Mouse (Mus musculus): ENCODE data around the gene Abhd12b. TPM values are rescaled to one million over a fixed set of nuclear protein-coding genes. Genes with fewer than 3 reads are reported as not detected.
A peak's percentile ranks its signal among the peaks of the same experiment; 100 is the strongest.
"Not testable (repeated sequence)": the region's sequence is repeated elsewhere in the genome, so short reads cannot be mapped to it uniquely, and the experiment has no call there.

Abhd12b gene
- polyA plus RNA-seq, 1 experiment from 2014 or later = 0.06 TPM

DNA sequence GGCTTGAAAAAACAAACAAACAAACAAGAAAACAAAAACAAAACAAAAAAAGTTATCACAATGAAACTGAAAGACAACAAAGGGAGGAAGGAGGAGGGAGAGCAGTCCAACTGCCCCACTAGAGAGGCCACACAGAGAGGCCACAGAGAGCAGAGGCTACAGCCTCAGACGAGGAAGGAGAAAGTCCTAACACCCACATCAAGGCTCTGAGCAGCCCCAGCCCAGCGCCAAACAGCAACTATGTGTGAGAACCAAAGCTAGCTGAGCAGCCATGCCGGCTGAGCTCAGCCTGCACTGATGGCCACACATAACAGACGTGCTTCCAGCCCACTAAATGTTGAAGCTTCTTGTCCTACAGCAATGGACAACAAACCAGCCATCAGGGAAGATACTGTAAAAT is 14.1 kb upstream of the Abhd12b start:
- no peaks in the 10 kb centered on the region for H3K9me3 ChIP-seq (replicated peaks)
- 68% methylated on average over 4 of the region's 4 CpGs for WGBS

DNA sequence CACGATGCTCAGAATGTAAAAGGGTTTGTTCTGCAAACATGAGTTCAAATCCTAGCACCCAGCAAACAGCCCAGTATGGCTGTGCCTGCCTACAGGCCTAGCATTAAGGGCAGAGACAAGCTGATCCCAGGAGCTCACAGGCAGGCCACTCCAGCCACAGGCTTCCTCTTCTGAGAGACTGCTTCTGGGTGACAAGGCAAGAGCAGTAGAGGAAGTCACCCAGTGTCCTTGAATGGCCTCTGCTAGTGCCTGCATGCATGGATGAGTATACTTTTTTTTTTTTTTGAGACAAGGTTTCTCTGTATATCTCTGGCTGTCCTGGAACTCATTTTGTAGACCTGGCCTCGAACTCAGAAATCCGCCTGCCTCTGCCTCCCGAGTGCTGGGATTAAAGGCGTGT is 13.4 kb upstream of the Abhd12b start:
- WGBS = 86% methylated on average over 5 of the region's 5 CpGs
- no peaks in the 10 kb centered on the region for H3K36me3 ChIP-seq
- no peak overlapping the region for H3K27ac ChIP-seq
- no peaks in the 10 kb centered on the region for H3K9me3 ChIP-seq (replicated peaks)
- H3K27me3 ChIP-seq = no peaks in the 10 kb centered on the region
- H3K4me2 ChIP-seq = no peak overlapping the region
- no peak for ATAC-seq (replicated peaks; ENCODE audit: insufficient number of reproducible peaks, insufficient read depth, low FRiP score, low read depth)
- H3K4me1 ChIP-seq (replicated peaks) = peaks cover 4% of the 10 kb centered on the region
- no peak overlapping the region for H3K9ac ChIP-seq
- no peak overlapping the region for H3K4me3 ChIP-seq

More for the DNA sequence above, 14.1 kb upstream of the Abhd12b start:
- Histone ChIP-seq H3K4me2 (no peak overlapping the region), H3K27me3 (no peaks in the 10 kb centered on the region), H3K4me3 (no peak overlapping the region), H3K36me3 (no peaks in the 10 kb centered on the region), H3K4me1 (replicated peaks) (peaks cover 4% of the 10 kb centered on the region), H3K9ac (no peak overlapping the region), H3K27ac (no peak overlapping the region)
- no peak for ATAC-seq (replicated peaks; ENCODE audit: insufficient number of reproducible peaks, insufficient read depth, low FRiP score, low read depth)

DNA sequence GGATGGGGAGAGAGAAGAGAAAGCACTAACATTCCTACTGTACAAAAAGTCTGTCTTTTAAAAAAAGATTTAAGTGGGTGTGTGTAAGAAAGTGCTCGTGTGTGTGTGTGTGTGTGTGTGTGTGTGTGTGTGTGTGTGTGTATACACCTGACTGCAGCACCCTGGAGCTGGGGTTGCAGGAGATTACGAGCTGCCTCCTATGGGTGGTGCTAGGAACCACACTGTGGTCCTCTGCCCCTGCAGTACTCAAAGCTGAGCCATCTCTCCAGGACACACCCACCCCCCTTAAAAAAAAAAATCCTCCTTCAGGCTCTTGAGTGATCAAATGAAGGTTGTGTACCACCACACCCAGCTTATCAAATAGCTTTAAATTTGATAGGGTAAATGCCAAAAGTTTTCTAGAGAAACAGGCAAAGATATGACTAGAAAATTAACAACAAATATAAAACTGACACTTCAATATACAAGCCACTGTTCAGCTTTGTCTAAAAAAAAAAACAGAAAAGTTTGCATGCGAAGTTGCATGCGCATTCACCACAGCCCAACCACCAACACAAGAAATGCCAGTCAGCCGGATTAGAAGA is 12.9 kb upstream of the Abhd12b start:
- Histone ChIP-seq H3K4me1 (replicated peaks) (peaks cover 4% of the 10 kb centered on the region), H3K27me3 (no peaks in the 10 kb centered on the region), H3K4me3 (no peak overlapping the region), H3K4me2 (no peak overlapping the region), H3K27ac (no peak overlapping the region), H3K36me3 (no peaks in the 10 kb centered on the region), H3K9me3 (replicated peaks) (no peaks in the 10 kb centered on the region), H3K9ac (no peak overlapping the region)
- ATAC-seq (replicated peaks; ENCODE audit: insufficient number of reproducible peaks, insufficient read depth, low FRiP score, low read depth) = no peak
- WGBS = 88% methylated on average over 5 of the region's 5 CpGs

DNA sequence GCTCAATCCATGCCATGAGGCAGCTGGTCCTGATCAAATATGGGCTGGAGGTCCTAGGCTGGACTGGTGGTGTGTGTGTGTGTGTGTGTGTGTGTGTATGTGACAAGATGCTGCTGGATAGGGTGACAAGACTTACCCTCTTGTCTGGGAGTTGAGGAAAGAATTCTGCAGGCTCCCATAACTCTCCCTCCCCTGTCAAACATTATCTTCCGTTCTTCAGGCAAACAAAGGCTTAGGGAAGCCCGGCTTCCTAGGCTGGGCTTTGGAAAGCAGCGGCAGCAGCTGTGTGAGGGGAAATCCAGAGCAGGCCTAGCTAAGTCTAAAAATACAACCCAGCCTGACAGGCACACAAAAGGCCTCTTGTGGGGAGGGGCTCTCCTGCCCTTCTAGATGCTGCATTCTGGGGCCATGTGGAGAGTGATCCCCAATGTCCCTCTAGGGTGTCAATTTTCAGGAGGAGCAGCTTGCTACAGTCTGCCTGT is 9.8 kb upstream of the Abhd12b start:
- not testable (repeated sequence) for H3K4me3 ChIP-seq; H3K4me2 ChIP-seq; H3K27me3 ChIP-seq; H3K9me3 ChIP-seq (replicated peaks); H3K9ac ChIP-seq; H3K36me3 ChIP-seq
- WGBS = 5% methylated on average over 3 of the region's 3 CpGs
- H3K4me1 ChIP-seq (replicated peaks) = peaks cover 15% of the 10 kb centered on the region
- peak; percentile 54 for ATAC-seq (replicated peaks; ENCODE audit: insufficient number of reproducible peaks, insufficient read depth, low FRiP score, low read depth)
- peak overlapping the region; percentile 64 for H3K27ac ChIP-seq

DNA sequence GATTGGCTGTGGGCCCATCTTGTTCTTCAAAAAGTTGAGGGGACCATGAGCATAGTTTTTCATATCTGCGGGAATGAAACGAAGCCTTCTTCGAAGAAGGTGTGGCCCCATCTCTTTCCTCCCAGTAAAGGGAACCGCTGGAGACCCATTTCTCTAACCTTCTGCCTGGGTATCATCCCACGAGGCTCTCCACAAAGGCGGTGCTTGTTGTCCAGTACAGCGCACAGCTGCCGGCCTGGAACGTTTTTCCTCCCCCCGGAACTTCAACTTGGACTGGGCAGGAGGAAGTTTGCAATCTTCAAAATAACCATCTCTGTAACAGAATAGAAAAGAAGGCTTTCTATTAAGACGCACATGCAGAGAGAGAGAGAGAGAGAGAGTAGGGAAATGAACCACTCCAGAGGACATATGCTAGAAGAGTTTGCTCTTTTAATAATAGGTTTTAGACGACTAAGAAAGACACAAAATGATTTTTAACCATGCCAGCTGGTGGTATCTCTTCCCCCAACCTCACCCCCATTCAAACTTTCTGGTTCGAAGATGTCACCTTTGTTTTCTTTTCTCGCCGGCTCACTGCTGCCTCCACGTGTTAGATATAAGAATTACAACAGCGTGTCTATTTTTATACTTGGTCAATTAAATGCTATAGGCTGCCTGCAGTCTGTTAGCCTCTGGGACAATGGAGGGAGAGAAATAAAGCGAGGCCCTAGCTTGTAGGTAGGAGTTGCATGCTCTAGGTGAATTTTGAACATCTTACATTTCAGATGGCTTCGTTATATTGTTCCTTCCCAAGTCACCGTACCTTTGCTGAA is 9.1 kb upstream of the Abhd12b start:
- WGBS = 40% methylated on average over 20 of the region's 20 CpGs
- Histone ChIP-seq H3K27ac (peak overlapping the region; percentile 64), H3K9ac (no peak overlapping the region), H3K36me3 (no peaks in the 10 kb centered on the region), H3K4me3 (no peak overlapping the region), H3K4me1 (replicated peaks) (peaks cover 15% of the 10 kb centered on the region), H3K27me3 (no peaks in the 10 kb centered on the region), H3K9me3 (replicated peaks) (no peaks in the 10 kb centered on the region), H3K4me2 (0 out of 2 replicates have a peak overlapping the region, but pooled peaks have one; percentile 30)
- 0 out of 2 replicates have a peak, but pooled peaks have one; percentile 24 for ATAC-seq (replicated peaks; ENCODE audit: insufficient number of reproducible peaks, insufficient read depth, low FRiP score, low read depth)

DNA sequence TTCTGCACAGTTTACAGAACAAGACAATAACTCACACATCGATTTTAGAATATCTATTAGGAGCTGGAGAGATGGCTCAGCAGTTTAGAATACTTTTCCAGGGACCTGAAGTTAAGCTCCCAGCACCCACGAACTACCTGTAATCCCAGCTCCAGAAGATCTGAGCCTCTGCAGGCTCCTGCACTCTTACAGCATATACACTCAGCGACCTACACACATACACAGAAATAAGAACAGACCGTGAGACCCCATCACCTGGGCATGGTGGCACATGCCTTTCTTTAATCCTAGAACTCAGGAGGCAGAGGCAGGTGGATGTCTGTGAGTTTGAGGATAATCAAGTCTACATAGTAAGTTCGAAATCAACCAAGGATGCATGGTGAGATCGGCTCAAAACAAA is 8.4 kb upstream of the Abhd12b start:
- H3K27me3 ChIP-seq = no peaks in the 10 kb centered on the region
- H3K36me3 ChIP-seq = no peaks in the 10 kb centered on the region
- H3K9me3 ChIP-seq (replicated peaks) = no peaks in the 10 kb centered on the region
- no peak for ATAC-seq (replicated peaks; ENCODE audit: insufficient number of reproducible peaks, insufficient read depth, low FRiP score, low read depth)
- no peak overlapping the region for H3K4me3 ChIP-seq
- 81% methylated on average over 6 of the region's 6 CpGs for WGBS
- H3K27ac ChIP-seq = no peak overlapping the region
- peaks cover 15% of the 10 kb centered on the region for H3K4me1 ChIP-seq (replicated peaks)
- no peak overlapping the region for H3K4me2 ChIP-seq
- no peak overlapping the region for H3K9ac ChIP-seq

DNA sequence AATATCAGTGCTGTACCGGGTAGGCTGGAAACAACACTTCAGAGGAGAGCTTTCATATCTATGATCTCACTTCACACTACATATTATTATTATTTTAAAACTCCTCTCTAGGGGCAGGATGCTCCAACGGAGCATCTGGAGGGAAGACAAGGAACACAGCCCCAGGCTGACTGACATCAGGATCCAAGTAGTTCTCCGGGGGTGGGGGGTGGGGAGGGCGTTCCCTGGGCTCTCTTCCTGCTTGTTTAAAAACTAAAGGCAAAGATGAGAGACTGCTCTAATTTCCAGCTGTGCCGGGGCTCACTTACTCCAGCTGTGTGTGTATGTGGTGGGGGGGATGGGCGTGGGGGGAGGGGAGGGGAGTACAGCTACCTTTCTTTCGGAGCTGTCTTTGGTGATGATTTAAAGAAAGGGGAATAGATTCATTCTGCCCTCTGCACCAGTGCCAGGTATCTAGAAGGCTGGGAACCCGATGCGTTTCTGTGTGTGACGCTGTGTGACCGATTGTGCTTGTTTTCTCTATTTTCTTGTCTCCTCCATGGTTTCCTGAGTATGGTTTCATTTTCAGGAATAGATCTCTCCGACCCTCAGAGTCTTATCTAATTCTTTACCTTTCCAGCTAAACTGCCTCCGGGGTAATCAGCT is 5.8 kb upstream of the Abhd12b start:
- WGBS = 4% methylated on average over 13 of the region's 13 CpGs
- no peaks in the 10 kb centered on the region for H3K27me3 ChIP-seq
- H3K4me1 ChIP-seq (replicated peaks) = peaks cover 15% of the 10 kb centered on the region
- H3K9me3 ChIP-seq (replicated peaks) = no peaks in the 10 kb centered on the region
- no peaks in the 10 kb centered on the region for H3K36me3 ChIP-seq
- peak overlapping the region; percentile 10; the same call in 1 of the 2 replicates for H3K9ac ChIP-seq
- ATAC-seq (replicated peaks; ENCODE audit: insufficient number of reproducible peaks, insufficient read depth, low FRiP score, low read depth) = no peak
- H3K4me2 ChIP-seq = peak overlapping the region; percentile 60
- H3K4me3 ChIP-seq = peak overlapping the region; percentile 37
- no peak overlapping the region for H3K27ac ChIP-seq

DNA sequence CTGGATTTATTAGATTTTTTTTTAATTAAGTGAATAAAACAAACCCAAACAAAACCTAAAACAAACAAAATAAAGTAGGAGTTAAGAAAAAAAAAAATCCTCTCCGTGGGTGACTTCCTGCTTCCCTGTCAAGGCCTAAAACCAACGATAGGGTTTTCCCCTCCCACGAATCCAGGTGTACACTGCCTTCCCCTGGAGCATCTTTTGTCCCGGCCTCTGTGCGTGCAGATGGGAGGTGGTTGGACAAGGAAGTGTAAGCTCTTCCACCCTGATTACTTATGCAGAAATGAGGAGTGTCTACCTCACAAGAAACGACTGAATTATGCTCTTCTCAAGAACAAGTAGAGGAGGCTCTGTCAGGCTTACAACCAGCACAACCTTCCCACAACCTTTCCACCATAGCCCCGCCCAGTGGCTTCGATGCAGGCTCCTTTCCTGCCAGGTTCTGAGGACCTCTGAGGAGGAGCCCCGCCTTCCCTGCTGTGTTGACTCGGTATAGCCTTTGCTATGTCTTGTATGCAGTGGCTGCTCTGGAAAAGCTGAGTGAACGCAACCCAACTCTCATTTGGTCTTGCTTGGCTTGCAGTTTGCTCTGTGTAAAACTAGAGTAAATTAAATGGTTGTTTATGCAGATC is 5.2 kb upstream of the Abhd12b start:
- Histone ChIP-seq H3K4me1 (replicated peaks) (peaks cover 15% of the 10 kb centered on the region), H3K4me3 (peak overlapping the region; percentile 37), H3K27ac (no peak overlapping the region), H3K9me3 (replicated peaks) (no peaks in the 10 kb centered on the region), H3K27me3 (no peaks in the 10 kb centered on the region), H3K4me2 (peak overlapping the region; percentile 60), H3K36me3 (no peaks in the 10 kb centered on the region), H3K9ac (no peak overlapping the region)
- ATAC-seq (replicated peaks; ENCODE audit: insufficient number of reproducible peaks, insufficient read depth, low FRiP score, low read depth) = no peak
- WGBS = 15% methylated on average over 11 of the region's 11 CpGs

DNA sequence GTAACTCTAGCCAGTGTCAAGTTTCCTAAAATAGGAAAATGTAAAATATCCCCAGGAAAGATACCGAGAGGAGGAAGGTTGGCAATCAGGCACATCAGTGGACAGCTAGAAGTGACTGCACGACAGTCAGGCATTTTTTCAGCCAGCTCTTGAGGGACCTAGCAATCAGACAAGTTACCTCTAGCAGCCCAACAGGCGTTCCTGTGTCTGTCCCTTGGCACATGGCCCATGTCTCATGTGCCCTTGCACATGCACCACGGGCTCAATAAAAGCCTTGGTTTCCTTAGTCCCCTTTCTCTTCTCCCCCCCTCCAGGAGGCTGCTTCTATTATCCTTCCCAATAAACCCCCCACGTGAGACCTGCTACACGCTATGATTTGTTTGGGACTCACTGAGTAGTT is 2.3 kb downstream of the Abhd12b start:
- H3K27me3 ChIP-seq = no peaks in the 10 kb centered on the region
- ATAC-seq (replicated peaks; ENCODE audit: insufficient number of reproducible peaks, insufficient read depth, low FRiP score, low read depth) = no peak
- H3K4me2 ChIP-seq = no peak overlapping the region
- no peaks in the 10 kb centered on the region for H3K36me3 ChIP-seq
- WGBS = 50% methylated on average over 6 of the region's 6 CpGs
- no peak overlapping the region for H3K27ac ChIP-seq
- no peaks in the 10 kb centered on the region for H3K9me3 ChIP-seq (replicated peaks)
- H3K9ac ChIP-seq = no peak overlapping the region
- H3K4me1 ChIP-seq (replicated peaks) = no peaks in the 10 kb centered on the region
- no peak overlapping the region for H3K4me3 ChIP-seq

DNA sequence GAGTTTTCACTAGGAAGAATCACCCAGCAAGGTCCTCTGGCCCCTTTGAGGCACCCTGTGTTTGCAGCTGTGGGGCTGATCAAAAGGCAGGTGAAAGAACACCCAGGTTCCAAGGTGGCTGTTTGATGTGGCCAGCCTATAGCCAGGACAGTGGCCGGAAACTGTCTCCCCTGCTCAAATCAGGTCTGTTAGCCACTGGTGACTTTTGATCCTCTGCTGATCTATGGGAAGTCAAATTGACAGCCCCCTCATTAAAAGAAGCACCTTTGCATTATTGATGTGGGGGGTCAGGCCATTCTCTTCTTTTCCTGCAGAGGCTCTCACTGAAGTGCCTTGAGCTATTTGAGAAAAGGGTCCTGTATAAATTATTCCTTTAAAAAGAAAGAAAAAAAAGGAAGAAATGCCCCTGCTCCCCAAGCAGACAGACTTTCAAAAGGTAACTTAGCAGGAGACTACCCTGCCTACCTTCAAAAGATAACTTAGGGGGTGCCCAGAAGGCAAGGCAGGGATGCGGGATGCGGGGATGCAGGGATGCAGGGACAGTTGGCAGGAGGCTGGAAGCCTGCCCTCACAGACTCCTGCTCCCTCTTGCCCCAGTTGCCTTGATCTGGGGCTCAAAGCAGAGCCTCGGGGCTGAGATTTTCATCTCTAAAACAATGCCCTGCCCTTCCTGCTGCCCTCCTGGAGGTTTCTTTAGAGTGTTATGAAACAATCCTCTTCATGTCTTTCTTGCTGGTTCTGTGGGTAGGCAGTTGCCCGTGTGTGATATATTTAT is 3.5 kb downstream of the Abhd12b start:
- no peak overlapping the region for H3K4me3 ChIP-seq
- ATAC-seq (replicated peaks; ENCODE audit: insufficient number of reproducible peaks, insufficient read depth, low FRiP score, low read depth) = no peak
- H3K9ac ChIP-seq = no peak overlapping the region
- H3K4me1 ChIP-seq (replicated peaks) = no peaks in the 10 kb centered on the region
- no peak overlapping the region for H3K4me2 ChIP-seq
- WGBS = 57% methylated on average over 5 of the region's 5 CpGs
- no peaks in the 10 kb centered on the region for H3K36me3 ChIP-seq
- H3K27ac ChIP-seq = no peak overlapping the region
- no peaks in the 10 kb centered on the region for H3K27me3 ChIP-seq
- no peaks in the 10 kb centered on the region for H3K9me3 ChIP-seq (replicated peaks)

Data from heart, embryonic 15.5 days (tissue).